22 mouse cellular contexts compared by ENCODE assay signal in genomic region chr9:121400608-121401007, GRCm38 (mm10).
DNase-seq lines count a peak whose midpoint lies in the region; ATAC-seq and TF ChIP-seq lines count a peak whose summit lies in the region.
"Had no signal": no experiment of that assay in that cellular context is flagged by ENCODE, and none has a peak within 500 bp of the region (broad histone marks: within the 10 kb centered on the region; RNA-seq: fewer than 3 reads in every experiment).

No protein-coding gene starts in this region.

- H3K79me2 ChIP-seq in heart, adult 2 months (replicated peaks; ENCODE audit: control insufficient read depth, insufficient read depth, low read length): peaks cover 21% of the 10 kb centered on the region

- TF ChIP-seq CTCF in cerebellum, adult 2 months (IDR thresholded peaks at IDR 0.05; ENCODE audit: borderline replicate concordance, insufficient read depth, low read depth, low read length): no peak
- TF ChIP-seq CTCF in heart, adult 2 months (IDR thresholded peaks at IDR 0.05): no peak

- H3K9me3 ChIP-seq in forebrain, embryonic 16.5 days (ENCODE audit: control insufficient read depth, low read length): no peaks in the 10 kb centered on the region
- no peaks in the 10 kb centered on the region for H3K9me3 ChIP-seq in forebrain, embryonic 12.5 days
- H3K9me3 ChIP-seq: embryonic facial prominence, embryonic 12.5 days; G1E; hindbrain, embryonic 15.5 days had no signal

- H3K36me3 ChIP-seq in forebrain, embryonic 16.5 days (ENCODE audit: control insufficient read depth, insufficient read depth): no peaks in the 10 kb centered on the region
- 0 out of 2 replicates have a peak, but pooled peaks cover 2% of the 10 kb centered on the region for H3K36me3 ChIP-seq in forebrain, embryonic 12.5 days (replicated peaks)
- H3K36me3 ChIP-seq in heart, adult 2 months (ENCODE audit: control insufficient read depth, insufficient read depth, low read length): peaks cover 2% of the 10 kb centered on the region
- H3K36me3 ChIP-seq: embryonic facial prominence, embryonic 12.5 days; hindbrain, embryonic 15.5 days had no signal

- 30% methylated on average over 8 of the region's 8 CpGs for WGBS in cerebellum, adult 2 months
- WGBS in forebrain, embryonic 16.5 days: 68% methylated on average over 8 of the region's 8 CpGs
- 86% methylated on average over 8 of the region's 8 CpGs for WGBS in forebrain, embryonic 12.5 days
- WGBS in heart, adult 2 months: 45% methylated on average over 8 of the region's 8 CpGs

- H3K4me2 ChIP-seq in forebrain, embryonic 16.5 days (ENCODE audit: low read length): no peak overlapping the region
- no peak overlapping the region for H3K4me2 ChIP-seq in forebrain, embryonic 12.5 days
- H3K4me2 ChIP-seq: embryonic facial prominence, embryonic 12.5 days; heart, embryonic 11.5 days; hindbrain, embryonic 15.5 days had no signal

- H3K27ac ChIP-seq in cerebellum, adult 2 months (ENCODE audit: insufficient read depth, low read length): 0 out of 2 replicates have a peak overlapping the region, but pooled peaks have one; percentile 1
- 0 out of 2 replicates have a peak overlapping the region, but pooled peaks have one; percentile 11 for H3K27ac ChIP-seq in forebrain, embryonic 16.5 days (ENCODE audit: low read length)
- H3K27ac ChIP-seq in forebrain, embryonic 12.5 days: no peak overlapping the region
- H3K27ac ChIP-seq in heart, adult 2 months: peak overlapping the region; percentile 27; the same call in 1 of the 2 replicates
- H3K27ac ChIP-seq: embryonic facial prominence, embryonic 12.5 days; hindbrain, embryonic 15.5 days had no signal

- no peak for ATAC-seq in forebrain, embryonic 16.5 days
- no peak for ATAC-seq in forebrain, embryonic 12.5 days (ENCODE audit: low FRiP score)
- ATAC-seq: CD4-positive, CD25-positive, alpha-beta regulatory T cell, adult 4 months; intestine, embryonic 16.5 days had no signal

- H3K9ac ChIP-seq in forebrain, embryonic 16.5 days (replicated peaks; ENCODE audit: low read depth, low read length): no peak overlapping the region
- no peak overlapping the region for H3K9ac ChIP-seq in forebrain, embryonic 12.5 days
- no peak overlapping the region for H3K9ac ChIP-seq in heart, adult 2 months (ENCODE audit: low read depth, low read length)
- H3K9ac ChIP-seq: embryonic facial prominence, embryonic 12.5 days; hindbrain, embryonic 15.5 days had no signal

- TF ChIP-seq EP300 in heart, adult 2 months (IDR thresholded peaks at IDR 0.05; ENCODE audit: insufficient read depth, low read depth, low read length): no peak

- H3K27me3 ChIP-seq in cerebellum, adult 2 months (ENCODE audit: control insufficient read depth, insufficient read depth, low read length): no peaks in the 10 kb centered on the region
- no peaks in the 10 kb centered on the region for H3K27me3 ChIP-seq in forebrain, embryonic 16.5 days (replicated peaks; ENCODE audit: control insufficient read depth, insufficient read depth, low read length)
- H3K27me3 ChIP-seq in forebrain, embryonic 12.5 days: no peaks in the 10 kb centered on the region
- no peaks in the 10 kb centered on the region for H3K27me3 ChIP-seq in heart, adult 2 months (ENCODE audit: control insufficient read depth, insufficient read depth, low read length)
- H3K27me3 ChIP-seq: embryonic facial prominence, embryonic 12.5 days; hindbrain, embryonic 15.5 days had no signal

- TF ChIP-seq POLR2A in cerebellum, adult 2 months (IDR thresholded peaks at IDR 0.05; ENCODE audit: borderline replicate concordance, insufficient read depth, low read length): no peak
- no peak for TF ChIP-seq POLR2A in heart, adult 2 months (IDR thresholded peaks at IDR 0.05; ENCODE audit: insufficient read depth, low read depth, low read length)

- H3K4me1 ChIP-seq in cerebellum, adult 2 months (ENCODE audit: control insufficient read depth, insufficient read depth, low read length): peaks cover 68% of the 10 kb centered on the region
- peaks cover 72% of the 10 kb centered on the region for H3K4me1 ChIP-seq in forebrain, embryonic 16.5 days (replicated peaks; ENCODE audit: control insufficient read depth, insufficient read depth, low read length)
- peaks cover 46% of the 10 kb centered on the region for H3K4me1 ChIP-seq in forebrain, embryonic 12.5 days
- peaks cover 24% of the 10 kb centered on the region for H3K4me1 ChIP-seq in heart, adult 2 months (ENCODE audit: control insufficient read depth, insufficient read depth, low read length)

- intact Hi-C loops in heart, adult 2 months (cut with DNase I): no loop called here

- no peak for DNase-seq in cerebellum, adult 2 months
- DNase-seq in cerebellum, adult 9-11 months: no peak
- DNase-seq in heart, adult 2 months: no peak
- DNase-seq in heart, adult 9 months (ENCODE audit: low spot score in 2 of 2): no peak
- DNase-seq in right cerebral cortex, adult 18-20 months: peak; percentile 63
- DNase-seq in right cerebral cortex, postnatal 10 days (ENCODE audit: low spot score in 2 of 2): no peak
- DNase-seq: adrenal gland, adult 8-10 months; adrenal gland, postnatal 36 days; B cell, adult 2 months; cerebellum, adult 11-12 months; gastrocnemius, postnatal 25 days; heart, adult 11 months; heart, postnatal 36 days; kidney, adult 2 months had no signal

- no peak overlapping the region for H3K4me3 ChIP-seq in cerebellum, adult 2 months (replicated peaks; ENCODE audit: insufficient read depth, low read depth, low read length)
- H3K4me3 ChIP-seq in forebrain, embryonic 16.5 days (replicated peaks; ENCODE audit: low read length): no peak overlapping the region
- H3K4me3 ChIP-seq in forebrain, embryonic 12.5 days (replicated peaks): no peak overlapping the region
- no peak overlapping the region for H3K4me3 ChIP-seq in heart, adult 2 months
- H3K4me3 ChIP-seq: embryonic facial prominence, embryonic 12.5 days; hindbrain, embryonic 15.5 days had no signal
